In genomic region chr12:75572271-75572670, GRCm38 (mm10) we compare ENCODE assay signal across 9 mouse cellular contexts. TPM values are rescaled to one million over a fixed set of nuclear protein-coding genes. Genes with fewer than 3 reads are reported as not detected.
DNase-seq lines count a peak whose midpoint lies in the region; ATAC-seq and TF ChIP-seq lines count a peak whose summit lies in the region.
"Had no signal": no experiment of that assay in that cellular context is flagged by ENCODE, and none has a peak within 500 bp of the region (broad histone marks: within the 10 kb centered on the region; RNA-seq: fewer than 3 reads in every experiment).

No protein-coding gene starts in this region.

- H3K27ac ChIP-seq in cerebellum, adult 2 months (ENCODE audit: insufficient read depth, low read length), result no peak overlapping the region
- no peak overlapping the region for H3K27ac ChIP-seq in left cerebral cortex, adult 2 months
- H3K27ac ChIP-seq in intestine, embryonic 16.5 days (ENCODE audit: low read length), result no peak overlapping the region
- H3K27ac ChIP-seq: liver, embryonic 15.5 days had no signal

- no peaks in the 10 kb centered on the region; the same call in none of the 2 replicates for H3K4me1 ChIP-seq in cerebellum, adult 2 months (ENCODE audit: control insufficient read depth, insufficient read depth, low read length)
- H3K4me1 ChIP-seq in intestine, embryonic 16.5 days (ENCODE audit: control insufficient read depth, insufficient read depth, low read length), result peaks cover 3% of the 10 kb centered on the region

- H3K36me3 ChIP-seq in intestine, embryonic 16.5 days (ENCODE audit: control insufficient read depth, insufficient read depth, low read length), result no peaks in the 10 kb centered on the region
- H3K36me3 ChIP-seq: liver, embryonic 15.5 days had no signal

- no peak overlapping the region for H3K4me3 ChIP-seq in cerebellum, adult 2 months (replicated peaks; ENCODE audit: insufficient read depth, low read depth, low read length)
- no peak overlapping the region for H3K4me3 ChIP-seq in left cerebral cortex, adult 2 months
- H3K4me3 ChIP-seq in intestine, embryonic 16.5 days (ENCODE audit: low read length), result no peak overlapping the region
- H3K4me3 ChIP-seq: liver, embryonic 15.5 days had no signal

- no peak overlapping the region for H3K9ac ChIP-seq in intestine, embryonic 16.5 days (ENCODE audit: low read depth, low read length)
- H3K9ac ChIP-seq: liver, embryonic 15.5 days had no signal

- TF ChIP-seq CTCF in cerebellum, adult 2 months (IDR thresholded peaks at IDR 0.05; ENCODE audit: borderline replicate concordance, insufficient read depth, low read depth, low read length), result peak; percentile 12; the same call in 1 of the 2 replicates
- peak; percentile 50 for TF ChIP-seq CTCF in left cerebral cortex, adult 2 months (IDR thresholded peaks at IDR 0.05)
- no peak; the same call in 1 of the 2 replicates for TF ChIP-seq CTCF in brain, embryonic 14.5 days (IDR thresholded peaks at IDR 0.05; ENCODE audit: borderline replicate concordance, extremely low read depth, insufficient read depth, insufficient read length)

- DNase-seq in cerebellum, adult 2 months, result peak in 1 of 2 experiments; percentile 33
- no peak for DNase-seq in cerebellum, adult 11-12 months
- DNase-seq in left cerebral cortex, adult 2 months (ENCODE audit: extremely low spot score in 1 of 2, low spot score in 2 of 2), result peak in 1 of 2 experiments; percentile 35
- no peak for DNase-seq in left cerebral cortex, adult 8-10 months (ENCODE audit: low spot score in 2 of 2)
- DNase-seq in brain, embryonic 14.5 days (ENCODE audit: low read depth), result peak; percentile 14
- peak; percentile 64 to 69 for DNase-seq in kidney, postnatal 25 days

- TF ChIP-seq POLR2A in cerebellum, adult 2 months (IDR thresholded peaks at IDR 0.05; ENCODE audit: borderline replicate concordance, insufficient read depth, low read length), result no peak
- no peak for TF ChIP-seq POLR2A in brain, embryonic 14.5 days (IDR thresholded peaks at IDR 0.05; ENCODE audit: borderline replicate concordance, extremely low read depth, insufficient read depth, insufficient read length, poor library complexity, severe bottlenecking)

- no peaks in the 10 kb centered on the region for H3K9me3 ChIP-seq in intestine, embryonic 16.5 days (ENCODE audit: control insufficient read depth, low read length)
- H3K9me3 ChIP-seq: liver, embryonic 15.5 days had no signal

- H3K27me3 ChIP-seq in cerebellum, adult 2 months (ENCODE audit: control insufficient read depth, insufficient read depth, low read length), result no peaks in the 10 kb centered on the region
- H3K27me3 ChIP-seq in intestine, embryonic 16.5 days (replicated peaks; ENCODE audit: control insufficient read depth, insufficient read depth, low read length), result no peaks in the 10 kb centered on the region
- H3K27me3 ChIP-seq: liver, embryonic 15.5 days had no signal

- WGBS in cerebellum, adult 2 months, result 66% methylated on average over 4 of the region's 4 CpGs
- WGBS in intestine, embryonic 16.5 days, result 59% methylated on average over 4 of the region's 4 CpGs

- H3K4me2 ChIP-seq in intestine, embryonic 16.5 days (ENCODE audit: low read depth, low read length), result no peak overlapping the region
- H3K4me2 ChIP-seq: liver, embryonic 15.5 days had no signal

- ATAC-seq in monocyte, adult 5-6 weeks (replicated peaks; ENCODE audit: insufficient number of reproducible peaks, low FRiP score, low TSS enrichment, poor library complexity, severe bottlenecking), result peak; percentile 56; the same call in 1 of the 2 replicates
- ATAC-seq in intestine, embryonic 16.5 days, result no peak

- intact Hi-C loops in left cerebral cortex, adult 2 months (cut with DNase I), result no loop called here

RNA-seq across cellular contexts. Expression of gene Ppp2r5e, which starts 23.8 kb away (rescaled TPM):
- 39.4 and 42.7 TPM in 2 replicates for polyA plus RNA-seq in cerebellum, adult 2 months (2012; rRNA removed)
- total RNA-seq in left cerebral cortex, adult 2 months (2021), result 10 to 100 TPM; 81.7 to 84.9 TPM
- total RNA-seq in left cerebral cortex, adult 8-10 months (2022), result 10 to 100 TPM; 69.1 to 74.0 (median 73.5) TPM
- polyA plus RNA-seq in brain, embryonic 14.5 days (2012; rRNA removed), result 36.1 and 48.3 TPM in 2 replicates
- total RNA-seq in monocyte, adult 5-6 weeks (2017), result 18.1 to 30.8 TPM (median 25.0 TPM) in 3 replicates
- polyA plus RNA-seq in intestine, embryonic 16.5 days (2015; fragmentation: Nextera tagmentation; extraction: Ambion mirVana), result 6.3 and 7.4 TPM in 2 replicates

Comparison
In these comparisons a context has a peak if more than half of its experiments do, and no peak if none do; other contexts are left out.
1. DNase-seq: peak in brain, embryonic 14.5 days (single experiment) and kidney, postnatal 25 days (2 of 2); none in cerebellum, adult 11-12 months (single experiment) and left cerebral cortex, adult 8-10 months (0 of 2).